Mouse (Mus musculus) bone marrow macrophage, adult 2 months (primary cell): ENCODE measurements around the gene Prune2.

ENCODE experiments used
- CTCF ChIP-seq: IDR thresholded peaks from 2 replicates; pipeline ENCODE4 v1.5.1; 2012; ENCODE audit warnings: low read depth, mild to moderate bottlenecking, low read length, moderate library complexity
- POLR2A ChIP-seq: IDR thresholded peaks from 2 replicates; pipeline ENCODE4 v1.6.1; 2012; ENCODE audit warnings: mild to moderate bottlenecking, low read depth, low read length, borderline replicate concordance

GRCm38 (mm10) chr19:17143245-17143644 lies 187.3 kb downstream of the Prune2 start:
- TF ChIP-seq CTCF (no peak), POLR2A (no peak)
